Mouse (Mus musculus) limb, embryonic 10.5 days (tissue): ENCODE data around the gene Ncapd3. TPM values are rescaled to one million over a fixed set of nuclear protein-coding genes. Genes with fewer than 3 reads are reported as not detected.

ENCODE experiments used
- DNase-seq: peaks from one replicate; pipeline ENCODE4 v3.0.0-alpha.2; 2017; ENCODE audit warnings: low spot score
- H3K27ac ChIP-seq: fragments of 300-500 bp; sonication (generic); 2 replicates; pipeline ENCODE4 v1.5.1; 2016; ENCODE audit warnings: mild to moderate bottlenecking
- H3K27me3 ChIP-seq: fragments of 300-500 bp; sonication (generic); 2 replicates; pipeline ENCODE4 v1.6.1; 2016; ENCODE audit warnings: low read depth, mild to moderate bottlenecking; ENCODE audit not compliant: poor library complexity, severe bottlenecking
- H3K36me3 ChIP-seq: fragments of 300-500 bp; sonication (generic); 2 replicates; pipeline ENCODE4 v1.6.1; 2016; ENCODE audit warnings: mild to moderate bottlenecking, moderate library complexity
- H3K4me1 ChIP-seq: fragments of 300-500 bp; sonication (generic); 2 replicates; pipeline ENCODE4 v1.6.1; 2016
- H3K4me3 ChIP-seq: fragments of 300-500 bp; sonication (generic); 2 replicates; pipeline ENCODE4 v1.5.1; 2016; ENCODE audit warnings: mild to moderate bottlenecking, moderate library complexity
- H3K9me3 ChIP-seq: fragments of 300-500 bp; sonication (generic); replicated peaks from 2 replicates; pipeline ENCODE4 v1.6.1; 2016; ENCODE audit warnings: mild to moderate bottlenecking
- WGBS: fragments of 180-500 bp; shearing (Covaris S2); methylation state at CpG from one replicate; pipeline ENCODE4 v1.1.7; 2016; 5-methylcytosine and 5-hydroxymethylcytosine counted together
- polyA plus RNA-seq: library from polyadenylated mRNA; unstranded; fragments of >200 nt; fragmentation: Nextera tagmentation; extraction: Ambion mirVana; gene quantifications from 2 replicates; pipeline ENCODE4 v1.2.1, GENCODE M21; 2016

Gene Ncapd3
- polyA plus RNA-seq, 1 experiment from 2014 or later, result 39.2 TPM

- Histone ChIP-seq H3K36me3 (peaks cover 36% of the 10 kb centered on the region), H3K27me3 (no peaks in the 10 kb centered on the region), H3K4me3 (no peak overlapping the region), H3K9me3 (no peaks in the 10 kb centered on the region), H3K4me1 (no peaks in the 10 kb centered on the region), H3K27ac (no peak overlapping the region)
- WGBS, result 97% methylated on average over 10 of the region's 10 CpGs
- DNase-seq, result no peak
These were observed 110.6 kb downstream of the Ncapd3 start for GRCm38 (mm10) chr9:27140432-27141065.

GRCm38 (mm10) chr9:27144271-27144840 lies 114.4 kb downstream of the Ncapd3 start:
- 91% methylated on average over 4 of the region's 4 CpGs for WGBS
- no peaks in the 10 kb centered on the region for H3K27me3 ChIP-seq
- H3K9me3 ChIP-seq, result no peaks in the 10 kb centered on the region
- H3K4me1 ChIP-seq, result peaks cover 14% of the 10 kb centered on the region
- no peak overlapping the region for H3K27ac ChIP-seq
- no peak overlapping the region for H3K4me3 ChIP-seq
- peaks cover 54% of the 10 kb centered on the region for H3K36me3 ChIP-seq
- no peak for DNase-seq

Other genes starting within 250 kb of the Ncapd3 start
- gene Glb1l2, start 223.7 kb upstream of the Ncapd3 start, polyA plus RNA-seq, result 3.6 and 4.6 TPM in 2 replicates
- gene Glb1l3, start 169.3 kb upstream of the Ncapd3 start, polyA plus RNA-seq, result not detected in 2 replicates
- not detected in 2 replicates for gene Gm1110, start 107.1 kb upstream of the Ncapd3 start, polyA plus RNA-seq
- 48.3 and 51.1 TPM in 2 replicates for gene Acad8, start 30.6 kb upstream of the Ncapd3 start, polyA plus RNA-seq
- 170 and 185 TPM in 2 replicates for gene Thyn1, start 30.5 kb upstream of the Ncapd3 start, polyA plus RNA-seq
- gene Vps26b, start 110 bp upstream of the Ncapd3 start, polyA plus RNA-seq, result 40.3 and 43.8 TPM in 2 replicates
- 82.4 and 97.9 TPM in 2 replicates for gene Jam3, start 125.2 kb downstream of the Ncapd3 start, polyA plus RNA-seq